Mouse (Mus musculus) lung, embryonic 14.5 days (tissue): ENCODE measurements around the gene Herc3. TPM values are rescaled to one million over a fixed set of nuclear protein-coding genes. Genes with fewer than 3 reads are reported as not detected.

Experiments used
- ATAC-seq: fragments of 200-750 bp; cut with Nextera tagmentation; 2 replicates; pipeline ENCODE4 v1.8.0; 2017; ENCODE audit warnings: mild to moderate bottlenecking, moderate TSS enrichment, moderate library complexity; ENCODE audit not compliant: insufficient read depth
- DNase-seq: peaks from one replicate; pipeline ENCODE4 v3.0.0-alpha.2; 2015
- H3K27ac ChIP-seq: fragments of 300-500 bp; sonication (generic); 2 replicates; pipeline ENCODE4 v1.5.1; 2014; ENCODE audit warnings: low read depth, mild to moderate bottlenecking, moderate library complexity
- H3K27me3 ChIP-seq: fragments of 300-500 bp; sonication (generic); 2 replicates; pipeline ENCODE4 v1.6.1; 2014; ENCODE audit warnings: low read length, control low read depth; ENCODE audit not compliant: insufficient read depth
- H3K36me3 ChIP-seq: fragments of 300-500 bp; sonication (generic); 2 replicates; pipeline ENCODE4 v1.6.1; 2014; ENCODE audit warnings: control low read depth; ENCODE audit not compliant: insufficient read depth
- H3K4me1 ChIP-seq: fragments of 300-500 bp; sonication (generic); 2 replicates; pipeline ENCODE4 v1.6.1; 2014; ENCODE audit warnings: antibody characterized with exemption, control low read depth; ENCODE audit not compliant: insufficient read depth
- H3K4me2 ChIP-seq: fragments of 300-500 bp; sonication (generic); 2 replicates; pipeline ENCODE4 v1.6.1; 2014; ENCODE audit warnings: mild to moderate bottlenecking
- H3K4me3 ChIP-seq: fragments of 300-500 bp; sonication (generic); 2 replicates; pipeline ENCODE4 v1.5.1; 2014; ENCODE audit warnings: low read depth, low read length
- H3K9ac ChIP-seq: fragments of 300-500 bp; sonication (generic); 2 replicates; pipeline ENCODE4 v1.6.1; 2014
- H3K9me3 ChIP-seq: fragments of 300-500 bp; sonication (generic); 2 replicates; pipeline ENCODE4 v1.6.1; 2016; ENCODE audit warnings: low read depth, low read length, control low read depth
- CTCF ChIP-seq: IDR thresholded peaks from 2 replicates; pipeline ENCODE4 v1.5.1; 2016; ENCODE audit warnings: antibody characterized with exemption, low read depth
- WGBS: fragments of 180-500 bp; shearing (Covaris S2); extraction: QIAGEN DNeasy Blood & Tissue Kit; methylation state at CpG from one replicate; pipeline ENCODE4 v1.1.7; 2014; 5-methylcytosine and 5-hydroxymethylcytosine counted together
- polyA plus RNA-seq: library from polyadenylated mRNA; unstranded; fragments of >200 nt; fragmentation: Nextera tagmentation; extraction: Ambion mirVana; gene quantifications from 2 replicates; pipeline ENCODE4 v1.2.1, GENCODE M21; 2014

Herc3 gene
- polyA plus RNA-seq, 1 experiment from 2014 or later = 9.7 TPM

- Histone ChIP-seq H3K9me3 (no peaks in the 10 kb centered on the region), H3K4me3 (no peak overlapping the region), H3K9ac (no peak overlapping the region), H3K27me3 (no peaks in the 10 kb centered on the region), H3K27ac (no peak overlapping the region), H3K4me2 (no peak overlapping the region), H3K4me1 (no peaks in the 10 kb centered on the region), H3K36me3 (0 out of 2 replicates have a peak, but pooled peaks cover 3% of the 10 kb centered on the region)
- no peak for DNase-seq
- no peak for ATAC-seq
- TF ChIP-seq CTCF = no peak
- 80% methylated on average over 6 of the region's 6 CpGs for WGBS
Observed at GRCm38 (mm10) chr6:58882271-58882670, 51.0 kb downstream of the Herc3 start.

GRCm38 (mm10) chr6:58889917-58890316 lies 58.7 kb downstream of the Herc3 start:
- 79% methylated on average over 3 of the region's 3 CpGs for WGBS
- Histone ChIP-seq H3K4me2 (no peak overlapping the region), H3K4me1 (no peaks in the 10 kb centered on the region), H3K27me3 (no peaks in the 10 kb centered on the region), H3K27ac (no peak overlapping the region), H3K9me3 (no peaks in the 10 kb centered on the region), H3K4me3 (no peak overlapping the region), H3K9ac (no peak overlapping the region), H3K36me3 (0 out of 2 replicates have a peak, but pooled peaks cover 4% of the 10 kb centered on the region)
- no peak for TF ChIP-seq CTCF
- no peak for DNase-seq
- ATAC-seq = no peak

DNA sequence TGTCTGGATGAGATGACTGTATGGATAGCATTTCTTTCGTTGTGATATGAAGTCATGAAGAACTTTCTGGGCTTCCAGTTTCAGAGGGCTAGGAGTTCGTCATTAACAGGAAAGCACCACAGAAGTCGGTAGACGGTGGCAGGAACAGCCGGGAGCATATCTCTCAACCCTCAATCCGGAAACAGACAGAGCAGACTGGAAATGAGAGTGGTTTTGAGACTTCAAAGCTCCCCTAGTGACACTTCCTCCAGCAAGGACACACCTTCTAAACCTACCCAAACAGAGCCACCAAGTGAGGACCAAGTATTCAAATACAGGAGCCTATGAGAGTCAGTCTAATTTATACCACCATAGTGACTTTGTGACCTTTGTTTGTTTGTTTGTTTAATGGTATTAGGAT lies 62.0 kb downstream of the Herc3 start:
- Histone ChIP-seq H3K4me1 (no peaks in the 10 kb centered on the region), H3K9me3 (no peaks in the 10 kb centered on the region), H3K27me3 (no peaks in the 10 kb centered on the region), H3K27ac (no peak overlapping the region), H3K9ac (no peak overlapping the region), H3K4me3 (no peak overlapping the region), H3K36me3 (0 out of 2 replicates have a peak, but pooled peaks cover 4% of the 10 kb centered on the region), H3K4me2 (no peak overlapping the region)
- TF ChIP-seq CTCF = no peak
- no peak for ATAC-seq
- 80% methylated on average over 6 of the region's 6 CpGs for WGBS
- no peak for DNase-seq

DNA sequence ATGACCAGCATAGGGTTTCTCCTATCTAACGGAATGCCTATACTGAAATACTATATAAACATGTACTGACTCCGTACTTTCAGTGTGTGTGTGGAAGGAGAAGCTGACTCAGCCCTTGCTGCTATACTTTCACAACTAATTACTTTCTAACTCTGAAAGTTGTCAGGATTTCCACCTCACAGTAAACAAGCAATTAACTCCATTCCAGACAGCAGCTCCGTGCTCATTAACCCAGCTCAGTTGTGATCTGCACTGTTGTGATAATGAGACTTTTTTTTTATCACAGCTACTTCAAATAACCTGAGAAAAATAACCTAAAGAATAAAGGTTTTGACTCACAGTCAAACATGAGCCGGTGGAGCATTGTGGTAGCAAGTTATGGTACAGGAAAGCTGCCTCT lies 63.7 kb downstream of the Herc3 start:
- Histone ChIP-seq H3K9me3 (no peaks in the 10 kb centered on the region), H3K4me3 (no peak overlapping the region), H3K4me2 (no peak overlapping the region), H3K4me1 (no peaks in the 10 kb centered on the region), H3K27me3 (no peaks in the 10 kb centered on the region), H3K27ac (no peak overlapping the region), H3K36me3 (no peaks in the 10 kb centered on the region), H3K9ac (no peak overlapping the region)
- DNase-seq (no peak), ATAC-seq (no peak)
- no peak for TF ChIP-seq CTCF
- 77% methylated on average over 4 of the region's 4 CpGs for WGBS

DNA sequence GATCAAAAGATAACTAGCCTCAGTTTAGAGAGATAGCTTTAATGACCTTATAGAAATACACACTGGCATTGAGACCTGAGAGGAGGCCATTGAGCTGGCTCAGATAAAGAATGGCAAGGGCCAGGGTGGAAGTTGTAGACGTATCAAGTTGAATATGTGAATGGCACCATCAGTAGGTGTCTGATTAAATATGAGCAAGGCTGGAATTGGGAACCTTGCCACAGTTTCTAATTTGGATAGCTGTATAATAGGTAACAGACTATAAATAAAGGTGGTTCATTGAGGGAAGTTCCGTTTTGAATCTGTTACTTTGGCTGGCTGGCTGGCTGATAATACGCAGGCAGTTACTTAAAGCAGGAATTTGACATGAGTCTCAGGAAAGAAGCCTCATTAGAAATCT lies 65.4 kb downstream of the Herc3 start:
- no peaks in the 10 kb centered on the region for H3K4me1 ChIP-seq
- no peaks in the 10 kb centered on the region for H3K36me3 ChIP-seq

DNA sequence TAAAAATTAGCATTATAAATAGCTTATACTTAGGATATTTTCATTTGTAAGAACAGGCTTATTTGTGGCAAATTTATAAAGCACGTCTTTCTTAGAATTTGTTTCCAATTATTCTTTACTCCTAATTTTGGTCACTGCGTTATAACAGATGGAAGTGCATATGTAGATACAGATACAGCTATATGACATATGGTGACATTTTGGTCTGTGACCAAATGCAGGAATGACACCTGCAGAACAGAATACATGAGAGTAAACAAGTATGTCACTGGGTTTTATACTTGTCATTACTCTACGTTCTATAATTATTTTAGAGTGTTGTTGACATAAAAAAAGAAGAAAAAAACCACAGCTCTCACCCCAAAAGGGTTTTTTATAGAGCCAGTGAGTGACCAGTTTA lies 67.8 kb downstream of the Herc3 start:
- 88% methylated on average over 3 of the region's 3 CpGs for WGBS
- Histone ChIP-seq H3K4me1 (no peaks in the 10 kb centered on the region), H3K27me3 (no peaks in the 10 kb centered on the region), H3K9me3 (no peaks in the 10 kb centered on the region), H3K4me3 (no peak overlapping the region), H3K27ac (no peak overlapping the region), H3K36me3 (no peaks in the 10 kb centered on the region), H3K4me2 (no peak overlapping the region), H3K9ac (no peak overlapping the region)
- DNase-seq (no peak), ATAC-seq (no peak)
- no peak for TF ChIP-seq CTCF

More for the DNA sequence above, 65.4 kb downstream of the Herc3 start:
- no peaks in the 10 kb centered on the region for H3K9me3 ChIP-seq
- no peak overlapping the region for H3K4me2 ChIP-seq
- H3K4me3 ChIP-seq = no peak overlapping the region
- H3K9ac ChIP-seq = no peak overlapping the region
- H3K27ac ChIP-seq = no peak overlapping the region
- ATAC-seq (no peak), DNase-seq (no peak)
- H3K27me3 ChIP-seq = no peaks in the 10 kb centered on the region
- 70% methylated on average over 3 of the region's 3 CpGs for WGBS
- no peak for TF ChIP-seq CTCF

DNA sequence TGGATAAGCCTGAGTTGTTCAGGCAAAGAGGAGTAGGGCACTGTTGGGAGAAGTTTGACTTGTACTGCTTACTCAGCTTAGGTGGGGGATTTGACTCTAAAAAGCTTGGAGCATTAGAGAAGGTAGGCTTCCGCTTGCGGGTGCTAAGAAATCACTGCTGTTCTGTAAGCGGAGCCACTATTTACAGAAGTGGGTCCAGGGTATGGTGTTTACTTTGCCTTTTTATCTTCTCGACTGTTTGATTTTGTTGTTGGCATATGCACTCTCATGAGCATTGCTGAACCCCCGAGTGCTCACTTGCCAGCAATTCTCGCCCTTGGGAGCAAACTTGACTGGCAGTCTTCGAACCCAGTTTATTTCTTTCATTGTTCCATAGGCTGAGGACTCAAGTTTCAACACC lies 69.3 kb downstream of the Herc3 start:
- WGBS = 76% methylated on average over 7 of the region's 7 CpGs
- no peak for TF ChIP-seq CTCF
- Histone ChIP-seq H3K27ac (no peak overlapping the region), H3K36me3 (no peaks in the 10 kb centered on the region), H3K4me3 (no peak overlapping the region), H3K27me3 (no peaks in the 10 kb centered on the region), H3K9ac (no peak overlapping the region), H3K4me1 (no peaks in the 10 kb centered on the region), H3K4me2 (no peak overlapping the region), H3K9me3 (peaks cover 2% of the 10 kb centered on the region; the same call in 1 of the 2 replicates)
- DNase-seq = peak; percentile 10
- no peak; the same call in 1 of the 2 replicates for ATAC-seq

GRCm38 (mm10) chr6:58903171-58903570 lies 71.9 kb downstream of the Herc3 start:
- H3K4me3 ChIP-seq = no peak overlapping the region
- H3K27ac ChIP-seq = no peak overlapping the region
- H3K4me2 ChIP-seq = no peak overlapping the region
- 31% methylated on average over 8 of the region's 8 CpGs for WGBS
- no peak overlapping the region for H3K9ac ChIP-seq
- 0 out of 2 replicates have a peak, but pooled peaks cover 3% of the 10 kb centered on the region for H3K36me3 ChIP-seq
- ATAC-seq (peak; percentile 92), DNase-seq (peak; percentile 86)
- TF ChIP-seq CTCF = no peak
- H3K27me3 ChIP-seq = no peaks in the 10 kb centered on the region
- H3K9me3 ChIP-seq = peaks cover 17% of the 10 kb centered on the region; the same call in 1 of the 2 replicates
- H3K4me1 ChIP-seq = no peaks in the 10 kb centered on the region
